Mouse (Mus musculus) brain, embryonic 14.5 days (tissue): ENCODE data around the gene Rpl10a. TPM values are rescaled to one million over a fixed set of nuclear protein-coding genes. Genes with fewer than 3 reads are reported as not detected.
"Not testable (repeated sequence)": the region's sequence is repeated elsewhere in the genome, so short reads cannot be mapped to it uniquely, and the experiment has no call there.

Source experiments
- DNase-seq: peaks from one replicate; pipeline ENCODE4 v3.0.0-alpha.2; 2011; ENCODE audit warnings: low read depth
- CTCF ChIP-seq: fragments of 200-500 bp; IDR thresholded peaks from 2 replicates; pipeline ENCODE4 v1.5.1; 2012; ENCODE audit warnings: inconsistent platforms, mild to moderate bottlenecking, moderate library complexity, borderline replicate concordance; ENCODE audit not compliant: insufficient read depth, insufficient read length; ENCODE audit errors: extremely low read depth
- POLR2A ChIP-seq: fragments of 200-500 bp; IDR thresholded peaks from 2 replicates; pipeline ENCODE4 v1.6.1; 2012; ENCODE audit warnings: mild to moderate bottlenecking, inconsistent platforms, borderline replicate concordance; ENCODE audit not compliant: poor library complexity, insufficient read depth, insufficient read length, severe bottlenecking; ENCODE audit errors: extremely low read depth
- polyA plus RNA-seq: library from polyadenylated mRNA; depleted of rRNA; stranded (reverse); fragments of >200 nt; gene quantifications from 2 replicates; pipeline ENCODE4 v1.2.3, GENCODE M21; 2012

Rpl10a gene
- polyA plus RNA-seq, 1 experiment: 1,651 TPM

GRCm38 (mm10) chr17:28312232-28313211 lies 15.7 kb upstream of the Rpl10a start:
- TF ChIP-seq POLR2A (no peak), CTCF (peak; percentile 15; the same call in 1 of the 2 replicates)
- peak; percentile 50 for DNase-seq

- peak; percentile 100 for DNase-seq
- no peak for TF ChIP-seq CTCF
- TF ChIP-seq POLR2A: peak; percentile 80
Observed at GRCm38 (mm10) chr17:28313212-28313879, 14.9 kb upstream of the Rpl10a start, which contains the start of gene Fance. TSS of gene Fance (plus strand) at chr17:28313519.

GRCm38 (mm10) chr17:28313880-28314225 lies 14.4 kb upstream of the Rpl10a start:
- peak; percentile 62 for DNase-seq
- TF ChIP-seq POLR2A (no peak), CTCF (no peak)

- no peak for DNase-seq
- no peak for TF ChIP-seq POLR2A
- TF ChIP-seq CTCF: no peak
Observed at GRCm38 (mm10) chr17:28315611-28316160, 12.6 kb upstream of the Rpl10a start.

GRCm38 (mm10) chr17:28316476-28316875 lies 11.8 kb upstream of the Rpl10a start:
- no peak for DNase-seq

GRCm38 (mm10) chr17:28317091-28317490 lies 11.2 kb upstream of the Rpl10a start:
- DNase-seq: no peak
- TF ChIP-seq CTCF (no peak), POLR2A (no peak)

More at GRCm38 (mm10) chr17:28316476-28316875, 11.8 kb upstream of the Rpl10a start:
- TF ChIP-seq CTCF: no peak
- TF ChIP-seq POLR2A: no peak

DNA sequence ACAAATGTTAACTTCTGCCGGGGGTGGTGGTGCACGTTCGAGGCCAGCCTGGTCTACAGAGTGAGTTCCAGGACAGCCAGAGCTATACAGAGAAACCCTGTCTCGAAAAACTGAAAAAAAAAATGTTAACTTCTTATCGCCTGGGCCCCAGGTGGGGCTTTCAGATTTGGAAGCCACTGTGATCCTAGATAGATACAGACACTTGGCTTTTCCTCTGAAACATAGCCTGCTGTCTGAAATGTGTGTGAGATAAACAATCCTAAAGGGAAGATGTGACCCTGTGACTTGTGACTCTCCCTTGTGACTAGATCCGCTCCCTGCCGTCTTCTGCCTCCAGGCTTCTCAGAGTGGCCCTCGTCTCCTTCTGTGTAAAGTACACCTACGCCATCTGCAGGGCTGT lies 10.5 kb upstream of the Rpl10a start:
- TF ChIP-seq CTCF (no peak), POLR2A (no peak)
- DNase-seq: no peak

DNA sequence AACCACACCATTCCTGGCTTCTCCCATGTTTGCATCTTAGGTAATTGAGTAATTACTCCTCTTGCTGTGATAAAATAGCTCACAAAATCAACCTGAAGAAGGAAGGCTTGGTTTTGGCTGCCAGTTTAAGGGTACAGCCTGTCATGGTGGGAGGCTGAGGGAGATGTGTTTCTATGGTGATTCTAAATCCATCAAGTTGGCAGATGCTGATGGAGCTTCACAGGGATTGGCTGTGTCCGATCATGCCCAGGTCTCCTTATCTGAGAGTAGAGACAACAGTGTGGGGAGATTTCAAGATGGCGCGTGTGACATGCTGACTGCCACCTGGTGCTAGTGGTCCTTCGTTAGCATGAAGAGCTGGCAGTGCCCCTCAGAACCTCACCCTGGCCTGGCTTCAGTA lies 6.6 kb upstream of the Rpl10a start:
- no peak for DNase-seq
- no peak for TF ChIP-seq POLR2A
- no peak for TF ChIP-seq CTCF

GRCm38 (mm10) chr17:28323786-28324185 lies 4.5 kb upstream of the Rpl10a start:
- DNase-seq: no peak
- no peak for TF ChIP-seq CTCF

GRCm38 (mm10) chr17:28324416-28324815 lies 3.9 kb upstream of the Rpl10a start:
- DNase-seq: not testable (repeated sequence)

- DNase-seq: no peak
- TF ChIP-seq POLR2A (no peak), CTCF (no peak)
Observed at GRCm38 (mm10) chr17:28325751-28326150, 2.5 kb upstream of the Rpl10a start.
